Comparison of ENCODE assay signal across 9 mouse cellular contexts in genomic region chr8:121262728-121263389, GRCm38 (mm10).
DNase-seq lines count a peak whose midpoint lies in the region; ATAC-seq and TF ChIP-seq lines count a peak whose summit lies in the region.
"Had no signal": no experiment of that assay in that cellular context is flagged by ENCODE, and none has a peak within 500 bp of the region (broad histone marks: within the 10 kb centered on the region; RNA-seq: fewer than 3 reads in every experiment).

No protein-coding gene starts in this region.

- peak overlapping the region; percentile 41 for H3K27ac ChIP-seq in liver, adult 2 months (replicated peaks; ENCODE audit: insufficient read depth, low read depth, low read length)

- H3K4me3 ChIP-seq in liver, adult 2 months (ENCODE audit: insufficient read depth, low read depth, low read length) = no peak overlapping the region
- H3K4me3 ChIP-seq: myocyte had no signal

- peak; percentile 54 to 66 for DNase-seq in urinary bladder, adult 18-20 months (ENCODE audit: low spot score in 2 of 2)
- no peak for DNase-seq in urinary bladder, postnatal 4 days (ENCODE audit: low spot score in 2 of 2)
- peak; percentile 57 to 70 for DNase-seq in heart, postnatal 14 days
- DNase-seq in liver, adult 2 months (ENCODE audit: extremely low read depth, low read depth, low spot score) = peak; percentile 27
- DNase-seq in urinary bladder, postnatal 36 days (ENCODE audit: low spot score in 2 of 2) = peak; percentile 38 to 54
- DNase-seq in adipocyte (ENCODE audit: low spot score) = no peak
- DNase-seq in cerebellum, postnatal 36 days = no peak

- no peaks in the 10 kb centered on the region for H3K36me3 ChIP-seq in liver, adult 2 months (ENCODE audit: control insufficient read depth, insufficient read depth, low read length)

- no peak for ATAC-seq in frontal cortex, adult (ENCODE audit: low TSS enrichment)

- no peak overlapping the region for H3K9ac ChIP-seq in liver, adult 2 months (ENCODE audit: low read depth, low read length)

- no peaks in the 10 kb centered on the region for H3K27me3 ChIP-seq in liver, adult 2 months (ENCODE audit: control insufficient read depth, insufficient read depth, low read length)

- WGBS in liver, adult 2 months = 37% methylated on average over 21 of the region's 21 CpGs

- intact Hi-C loops in heart, postnatal 14 days (cut with DNase I) = loop anchor here (5.0 kb wide), 2 partner anchors 69 to 124 kb away; no protein-coding TSS in a partner anchor

- H3K4me1 ChIP-seq in liver, adult 2 months (ENCODE audit: control insufficient read depth, insufficient read depth, low read length) = peaks cover 9% of the 10 kb centered on the region; the same call in 1 of the 2 replicates

- no peak for TF ChIP-seq POLR2A in liver, adult 2 months (IDR thresholded peaks at IDR 0.05; ENCODE audit: extremely low read depth, insufficient read depth, low read length)

- H3K79me2 ChIP-seq in liver, adult 2 months (ENCODE audit: control insufficient read depth, insufficient read depth, low read length) = no peaks in the 10 kb centered on the region

- TF ChIP-seq CTCF in liver, adult 2 months (IDR thresholded peaks at IDR 0.05; ENCODE audit: low read depth, low read length) = no peak

Comparison
In these comparisons a context has a peak if more than half of its experiments do, and no peak if none do; other contexts are left out.
1. DNase-seq: peak in urinary bladder, adult 18-20 months (2 of 2), heart, postnatal 14 days (2 of 2), liver, adult 2 months (single experiment) and urinary bladder, postnatal 36 days (2 of 2); none in urinary bladder, postnatal 4 days (0 of 2), adipocyte (single experiment) and cerebellum, postnatal 36 days (0 of 2).